Mouse (Mus musculus): Measurements from ENCODE around the gene Blmh.

Blmh gene

DNA sequence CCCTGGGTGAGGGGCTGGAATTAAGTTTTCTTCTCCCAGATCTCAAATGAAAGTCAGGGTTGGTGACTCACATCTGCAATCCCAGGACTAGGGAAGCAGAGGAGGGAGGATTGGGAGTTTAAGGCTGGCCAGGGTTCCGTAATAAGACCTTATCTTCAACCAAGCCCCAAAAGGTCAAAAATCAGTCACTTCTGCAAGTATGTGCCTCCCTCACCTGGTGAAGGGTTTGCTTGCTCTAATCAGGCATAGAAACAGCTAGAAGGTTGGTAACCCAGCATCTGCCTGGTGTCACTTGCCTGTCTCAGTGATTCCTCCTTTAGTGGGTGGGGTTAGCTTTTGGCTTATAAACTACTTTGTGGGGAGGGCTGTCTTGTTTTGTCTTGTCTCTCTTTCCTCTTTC lies 77.8 kb downstream of the Blmh start:
- no peak for DNase-seq

DNA sequence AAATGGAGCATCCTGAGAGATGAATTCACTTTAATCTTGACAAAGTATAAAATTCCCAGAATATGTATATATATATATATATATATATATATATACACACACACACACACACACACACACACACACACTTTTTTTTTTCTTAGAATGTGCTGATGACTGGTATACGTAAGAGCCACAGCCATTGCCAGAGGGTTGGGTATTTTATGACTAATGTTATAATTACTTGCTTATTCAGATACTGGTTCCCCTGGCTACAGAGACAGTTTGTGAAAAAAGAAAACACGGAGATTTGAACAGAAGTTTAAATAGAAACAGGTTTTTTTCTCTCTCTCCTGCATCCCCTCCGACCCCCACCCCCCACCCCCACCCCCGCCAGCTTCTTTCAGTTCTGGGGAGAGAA lies 81.3 kb downstream of the Blmh start:
- DNase-seq, result no peak

DNA sequence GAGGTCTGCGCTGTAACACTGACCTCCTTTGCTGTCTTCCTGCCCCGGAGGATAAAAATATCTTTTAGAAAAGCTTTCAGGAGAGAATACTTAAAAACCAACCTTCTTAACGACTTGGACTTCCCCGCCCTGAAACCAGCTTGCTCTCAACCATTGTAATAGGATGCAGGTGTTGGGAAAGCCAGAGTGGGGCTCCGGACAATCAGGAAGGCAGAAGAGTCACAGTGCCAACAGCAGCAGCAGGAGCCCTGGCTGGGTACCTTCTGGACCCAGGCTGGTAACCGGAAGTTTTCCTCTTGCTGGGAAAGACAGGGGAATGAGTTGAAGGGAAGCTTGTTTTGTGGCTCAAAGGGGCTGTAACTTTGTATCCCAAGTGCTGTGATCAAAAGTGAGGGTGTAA lies 82.0 kb downstream of the Blmh start:
- DNase-seq, result no peak

DNA sequence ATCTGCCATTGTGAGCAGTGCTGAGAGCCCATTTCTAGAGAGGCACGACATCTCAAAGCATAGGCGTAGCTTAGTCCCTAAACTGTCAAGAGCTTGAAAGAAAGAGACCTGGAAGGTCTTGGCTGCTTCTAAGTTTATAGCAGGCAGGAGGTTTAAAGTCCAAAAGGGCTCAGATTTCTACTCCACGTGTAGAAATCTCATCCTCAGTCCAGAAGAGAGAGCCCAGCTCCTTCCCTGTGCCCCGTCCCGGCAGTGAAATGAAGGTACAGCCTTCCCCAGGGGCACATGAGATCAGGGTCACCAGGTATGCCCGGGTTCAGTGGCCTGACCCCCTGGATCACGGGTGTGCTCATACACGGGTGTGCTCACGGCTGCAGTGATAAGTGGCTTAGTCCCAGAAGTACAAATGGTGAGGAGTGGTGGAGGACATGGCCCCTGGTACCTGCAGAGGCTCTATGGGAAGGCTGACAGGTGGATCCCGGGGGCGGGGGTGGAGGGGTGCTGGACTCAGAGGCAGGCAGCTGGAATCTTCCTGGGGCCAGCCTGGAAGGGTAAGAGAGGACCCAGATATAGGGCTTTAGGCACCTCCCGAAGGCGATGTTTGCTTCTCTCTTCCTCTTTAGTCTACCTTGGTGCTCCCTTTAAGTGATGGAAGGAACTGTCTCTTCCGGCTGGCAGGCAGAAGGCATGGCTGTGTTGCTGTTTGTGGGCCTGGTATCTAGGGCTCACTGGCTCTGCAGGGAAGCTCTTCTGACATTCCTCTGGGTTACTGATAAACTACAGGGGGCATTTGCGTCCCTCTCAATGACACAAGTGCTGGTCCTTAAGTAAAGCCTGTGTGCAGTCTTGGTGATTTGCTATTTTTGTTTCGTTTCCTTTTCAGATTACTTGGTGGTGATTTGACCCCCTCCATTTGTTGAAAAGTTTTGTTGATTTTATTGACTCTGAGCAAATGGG lies 84.7 kb downstream of the Blmh start:
- DNase-seq, result no peak

DNA sequence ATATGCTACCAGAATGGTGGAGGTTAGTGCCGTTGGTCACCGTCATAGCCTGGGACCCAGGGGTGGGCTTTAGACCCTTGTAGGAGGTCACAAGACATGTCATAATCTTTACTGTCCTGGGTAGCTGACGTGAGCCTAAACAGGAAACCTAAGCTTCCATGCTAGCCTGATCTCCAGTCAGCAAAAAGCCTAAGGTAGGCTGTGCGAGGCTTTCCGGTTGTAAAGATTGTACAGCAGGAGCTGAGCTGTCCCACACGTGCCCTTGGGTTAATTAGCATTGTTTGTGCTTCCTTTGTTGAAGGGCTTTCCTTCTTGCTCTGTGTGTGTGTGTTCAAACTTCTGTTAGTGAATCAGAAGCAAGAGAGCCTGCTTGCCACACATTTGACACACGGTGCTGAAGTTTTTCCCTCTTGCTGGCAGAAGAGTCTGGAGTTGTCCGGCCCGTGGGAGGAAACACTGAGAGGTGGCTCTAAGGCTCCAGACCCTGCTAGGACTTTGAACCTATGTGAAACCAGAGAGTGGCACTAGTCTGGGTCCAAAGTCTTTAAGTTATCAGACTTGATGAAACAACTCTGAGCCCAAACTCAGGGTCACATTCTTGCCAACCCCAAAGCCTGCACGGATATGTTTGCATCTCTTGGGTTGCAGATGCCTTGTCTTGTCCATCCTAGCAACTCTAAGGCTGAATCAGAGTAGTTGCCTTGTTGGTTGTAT lies 86.3 kb downstream of the Blmh start:
- DNase-seq, result no peak

DNA sequence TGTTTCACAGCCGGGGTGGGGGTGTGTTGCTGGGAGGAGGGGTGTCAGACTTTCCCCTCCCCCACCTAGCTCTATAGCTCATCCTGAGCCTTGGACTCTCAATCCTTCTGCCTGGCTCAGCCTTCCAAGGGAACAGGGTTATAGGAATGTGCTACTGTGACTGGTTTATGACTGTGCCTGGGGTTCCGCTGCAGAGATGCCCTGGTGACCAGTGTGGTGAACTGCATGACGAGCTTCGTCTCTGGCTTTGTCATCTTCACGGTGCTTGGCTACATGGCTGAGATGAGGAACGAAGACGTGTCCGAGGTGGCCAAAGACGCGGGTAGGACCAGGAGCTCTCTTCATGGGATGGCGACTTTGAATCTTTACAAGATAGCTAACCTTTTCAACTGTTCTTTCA lies 93.4 kb downstream of the Blmh start:
- DNase-seq, result no peak

DNA sequence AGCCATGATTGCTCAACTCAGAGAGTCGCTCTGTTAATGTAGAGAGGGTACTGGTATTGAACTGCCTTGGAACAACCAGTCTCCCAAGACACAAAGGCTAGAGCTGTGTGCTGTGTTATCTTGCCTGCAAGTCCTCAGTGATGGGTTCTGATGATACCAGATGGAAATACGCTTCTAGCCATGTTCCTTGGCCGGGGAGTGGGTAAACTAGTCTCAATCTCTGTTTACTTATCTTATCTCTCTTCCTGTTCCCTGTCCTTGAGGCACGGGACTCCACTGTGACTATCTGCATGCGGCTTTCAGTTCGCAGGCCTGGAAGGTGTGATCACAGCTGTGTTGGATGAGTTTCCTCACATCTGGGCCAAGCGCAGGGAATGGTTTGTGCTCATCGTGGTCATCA lies 94.9 kb downstream of the Blmh start:
- DNase-seq, result no peak

DNA sequence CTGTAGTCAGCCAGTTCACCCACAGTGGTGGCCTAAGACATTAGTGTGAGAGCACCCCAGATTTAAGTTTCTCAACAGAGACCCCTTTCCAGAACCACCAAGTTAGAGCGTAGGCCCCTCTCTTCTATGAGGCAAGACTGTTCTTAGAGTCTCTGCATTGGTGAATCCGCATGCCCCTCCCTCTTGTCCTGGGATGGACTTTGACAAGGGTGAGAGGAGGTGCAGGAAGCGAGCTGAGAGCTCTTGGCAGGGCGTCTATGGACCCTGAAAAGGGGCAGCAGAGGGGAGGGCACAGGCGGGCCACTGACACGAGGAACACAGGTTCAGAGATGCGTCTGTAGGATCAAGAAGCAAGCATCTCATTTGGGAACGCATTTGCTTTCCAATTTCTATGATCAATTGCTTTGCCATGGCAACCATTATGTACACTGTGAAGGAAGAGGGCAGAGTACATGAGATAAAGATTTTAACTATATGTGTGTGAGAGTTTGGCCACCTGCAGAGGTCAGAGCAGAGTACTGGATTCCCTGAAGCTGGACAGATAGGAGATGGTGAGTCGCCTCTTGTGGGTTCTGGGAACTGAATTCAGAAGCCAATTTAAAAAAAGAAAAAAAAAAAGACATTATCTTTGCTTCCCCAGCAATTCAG lies 97.3 kb downstream of the Blmh start:
- no peak for DNase-seq

DNA sequence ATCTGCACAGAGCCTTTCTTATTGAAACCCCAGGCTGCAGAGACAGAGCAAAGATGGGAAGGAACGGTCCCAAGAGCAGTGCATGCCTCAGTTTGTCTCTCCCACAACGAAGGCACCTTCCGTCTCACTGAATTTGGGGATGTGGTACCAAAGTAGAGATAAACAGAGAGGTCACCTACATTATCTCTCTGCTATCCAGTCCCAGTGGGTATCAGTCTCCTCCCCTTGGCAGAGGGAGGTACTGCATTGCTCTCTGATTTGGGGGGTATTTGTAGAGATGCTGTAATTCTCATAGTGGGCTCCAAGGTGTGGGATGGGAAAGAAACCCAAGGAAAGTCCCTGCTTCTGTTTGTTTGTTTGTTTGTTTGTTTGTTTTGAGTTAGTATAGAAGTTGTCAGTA lies 102.0 kb downstream of the Blmh start:
- no peak for DNase-seq

DNA sequence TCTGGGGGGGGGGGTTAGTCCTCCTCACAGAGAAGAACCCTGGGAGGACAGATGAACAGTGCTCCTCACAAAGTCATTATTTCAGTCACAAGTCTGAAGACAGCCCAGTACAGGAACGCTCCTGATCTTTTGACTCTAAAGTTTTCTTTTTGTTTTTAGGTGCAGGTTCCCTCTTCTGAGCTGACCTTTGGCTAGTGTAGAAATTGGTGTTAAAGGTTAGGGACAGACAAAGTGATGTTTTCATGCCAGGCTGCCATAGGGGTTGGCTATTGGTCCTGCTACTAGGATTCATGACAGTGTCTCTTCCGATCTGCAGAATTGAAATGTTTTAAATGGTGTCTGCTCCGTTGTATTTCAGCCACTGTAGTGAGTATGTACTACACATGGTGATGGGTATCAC lies 103.5 kb downstream of the Blmh start:
- no peak for DNase-seq

DNA sequence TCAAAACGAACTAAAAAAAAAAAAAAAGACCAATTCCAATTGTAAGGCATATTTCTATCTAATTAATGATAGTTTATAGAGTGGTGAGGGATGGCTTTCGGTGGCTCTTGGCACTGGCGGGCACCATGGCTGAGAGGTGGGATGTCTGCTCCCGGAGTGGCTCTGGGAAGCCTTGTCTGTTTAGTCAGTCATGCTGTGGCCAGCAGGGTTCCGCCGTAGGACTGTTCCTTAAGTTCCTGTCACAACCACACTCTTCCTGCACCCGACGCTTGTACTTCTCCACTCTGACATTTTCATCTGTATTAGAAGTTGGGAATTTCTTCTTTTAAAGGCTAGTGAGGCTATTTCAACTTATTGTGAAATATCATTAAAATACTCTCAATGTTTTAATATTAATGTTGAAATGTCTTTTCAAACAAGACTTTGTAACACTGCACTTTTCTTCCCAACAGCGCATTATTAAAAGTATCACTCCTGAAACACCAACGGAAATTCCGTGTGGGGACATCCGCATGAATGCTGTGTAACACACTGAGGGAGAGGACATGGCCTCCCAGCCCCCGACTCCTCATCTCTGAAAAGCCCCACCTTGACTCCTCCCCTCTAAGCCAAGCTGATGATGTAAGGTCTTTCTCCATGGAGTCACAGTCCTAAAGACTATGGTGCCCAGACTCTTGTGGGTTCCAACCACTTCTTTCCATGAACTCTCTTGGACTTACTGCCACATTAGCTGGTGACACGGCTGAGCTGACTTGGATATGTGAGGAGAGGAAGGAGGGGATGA lies 106.7 kb downstream of the Blmh start:
- DNase-seq, result no peak

All from cerebellum, adult 11-12 months (tissue).